Mouse (Mus musculus): Measurements from ENCODE around the gene Gm4969.

DNA sequence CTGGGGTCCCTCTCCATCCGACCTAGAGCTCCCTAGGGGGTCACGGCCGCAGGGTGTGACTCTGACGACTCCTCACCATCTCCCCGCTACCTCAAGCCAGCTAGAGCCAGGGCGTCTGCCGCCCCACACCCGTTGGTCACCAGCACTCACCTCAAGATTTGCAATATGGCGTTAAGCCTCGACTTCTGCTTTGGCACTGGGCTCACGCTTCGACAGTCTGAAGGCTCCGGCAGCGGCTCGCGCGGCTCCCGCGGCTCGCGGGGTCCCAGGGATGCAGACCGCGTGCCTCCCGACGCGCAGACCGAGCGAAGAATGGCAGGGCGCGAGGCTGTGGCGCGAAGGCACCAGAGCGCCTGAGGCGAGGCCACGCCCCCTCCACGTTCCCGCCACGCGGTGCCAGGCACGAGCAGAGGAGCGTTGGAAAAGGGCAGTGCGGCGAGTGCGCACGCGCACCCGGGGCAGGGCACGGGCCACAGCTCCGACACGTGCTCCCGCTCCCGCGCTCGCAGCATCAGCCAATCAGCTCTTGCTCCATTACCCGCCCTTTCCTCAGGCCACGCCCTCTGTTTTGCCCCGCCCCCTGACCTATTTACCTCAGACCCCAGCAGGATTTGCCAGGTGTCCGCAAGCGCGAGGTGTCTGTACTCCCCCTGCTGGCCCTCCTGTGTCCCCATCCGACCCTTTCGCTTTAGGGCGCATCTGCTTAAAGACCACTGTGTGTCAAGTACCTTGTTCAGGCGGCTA is at the start of gene Gm4969:
- TF ChIP-seq CTCF (IDR thresholded peaks at IDR 0.05; ENCODE audit: insufficient read depth, low read length) (no peak), POLR2A (IDR thresholded peaks at IDR 0.05; ENCODE audit: borderline replicate concordance, extremely low read depth, low read depth, low read length) (no peak)

Data from lung, adult 2 months (tissue).